Mouse (Mus musculus) hindbrain, embryonic 11.5 days (tissue): ENCODE measurements around the gene Tm4sf20. TPM values are rescaled to one million over a fixed set of nuclear protein-coding genes. Genes with fewer than 3 reads are reported as not detected.

Experiments
- ATAC-seq: fragments of 200-750 bp; cut with Nextera tagmentation; 2 replicates; pipeline ENCODE4 v1.8.0; 2017; ENCODE audit warnings: mild to moderate bottlenecking, moderate TSS enrichment, moderate library complexity; ENCODE audit not compliant: low FRiP score
- DNase-seq: peaks from one replicate; pipeline ENCODE4 v3.0.0-alpha.2; 2015; ENCODE audit warnings: low spot score
- H3K27ac ChIP-seq: fragments of 300-500 bp; sonication (generic); 2 replicates; pipeline ENCODE4 v1.5.1; 2014; ENCODE audit warnings: mild to moderate bottlenecking, low read depth, low read length
- H3K27me3 ChIP-seq: fragments of 300-500 bp; sonication (generic); 2 replicates; pipeline ENCODE4 v1.6.1; 2014; ENCODE audit warnings: mild to moderate bottlenecking, low read length, moderate library complexity, mixed read lengths; ENCODE audit not compliant: control insufficient read depth, insufficient read depth
- H3K36me3 ChIP-seq: fragments of 300-500 bp; sonication (generic); 2 replicates; pipeline ENCODE4 v1.6.1; 2014; ENCODE audit warnings: mild to moderate bottlenecking, low read length, moderate library complexity, mixed read lengths; ENCODE audit not compliant: control insufficient read depth, insufficient read depth
- H3K4me1 ChIP-seq: fragments of 300-500 bp; sonication (generic); replicated peaks from 2 replicates; pipeline ENCODE4 v1.6.1; 2014; ENCODE audit warnings: low read length, mixed read lengths; ENCODE audit not compliant: control insufficient read depth, insufficient read depth
- H3K4me2 ChIP-seq: fragments of 300-500 bp; sonication (generic); replicated peaks from 2 replicates; pipeline ENCODE4 v1.6.1; 2014; ENCODE audit warnings: mild to moderate bottlenecking, low read depth, low read length
- H3K4me3 ChIP-seq: fragments of 300-500 bp; sonication (generic); 2 replicates; pipeline ENCODE4 v1.5.1; 2014; ENCODE audit warnings: low read depth, low read length
- H3K9ac ChIP-seq: fragments of 300-500 bp; sonication (generic); 2 replicates; pipeline ENCODE4 v1.6.1; 2014; ENCODE audit warnings: low read depth, low read length
- H3K9me3 ChIP-seq: fragments of 300-500 bp; sonication (generic); 2 replicates; pipeline ENCODE4 v1.6.1; 2016; ENCODE audit warnings: low read length; ENCODE audit not compliant: control insufficient read depth
- WGBS: fragments of 180-500 bp; shearing (Covaris S2); extraction: QIAGEN DNeasy Blood & Tissue Kit; methylation state at CpG from one replicate; pipeline ENCODE4 v1.1.7; 2014; 5-methylcytosine and 5-hydroxymethylcytosine counted together
- polyA plus RNA-seq: library from polyadenylated mRNA; unstranded; fragments of >200 nt; fragmentation: Nextera tagmentation; extraction: Ambion mirVana; gene quantifications from 2 replicates; pipeline ENCODE4 v1.2.1, GENCODE M21; 2014

Gene Tm4sf20
- not detected in 2 replicates for polyA plus RNA-seq

DNA sequence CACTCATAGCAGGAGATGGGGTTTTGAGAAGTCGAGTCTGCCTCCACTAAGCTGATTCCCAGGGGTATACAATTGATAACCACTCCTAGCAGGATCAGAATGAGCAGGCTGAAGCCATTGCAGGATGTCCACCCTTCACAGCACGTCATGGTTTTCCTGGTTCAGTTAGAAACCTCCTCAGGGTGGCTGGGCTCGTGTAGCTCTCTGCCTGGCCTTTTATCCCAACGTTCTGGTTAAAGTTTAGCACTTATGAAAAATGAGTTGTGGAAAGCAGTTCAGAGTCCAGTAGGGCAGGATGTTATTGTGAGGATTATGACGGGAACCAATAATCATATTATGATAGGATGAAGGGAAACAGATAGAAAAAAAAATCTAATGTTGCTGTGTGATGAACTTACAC is at the start of gene Tm4sf20:
Tm4sf20 (minus strand) TSS at position 193 of the 400 bp plus-strand sequence.
- 77% methylated on average over 5 of the region's 5 CpGs for WGBS
- H3K27ac ChIP-seq, result no peak within 1 kb of the TSS
- DNase-seq (no peak), ATAC-seq (no peak)
- H3K9me3 ChIP-seq, result no peaks in the 10 kb centered on the region
- H3K36me3 ChIP-seq, result no peaks in the 10 kb centered on the region
- no peaks in the 10 kb centered on the region for H3K4me1 ChIP-seq
- no peak within 1 kb of the TSS for H3K9ac ChIP-seq
- no peak within 1 kb of the TSS for H3K4me2 ChIP-seq
- H3K27me3 ChIP-seq, result no peaks in the 10 kb centered on the region
- no peak within 1 kb of the TSS for H3K4me3 ChIP-seq

DNA sequence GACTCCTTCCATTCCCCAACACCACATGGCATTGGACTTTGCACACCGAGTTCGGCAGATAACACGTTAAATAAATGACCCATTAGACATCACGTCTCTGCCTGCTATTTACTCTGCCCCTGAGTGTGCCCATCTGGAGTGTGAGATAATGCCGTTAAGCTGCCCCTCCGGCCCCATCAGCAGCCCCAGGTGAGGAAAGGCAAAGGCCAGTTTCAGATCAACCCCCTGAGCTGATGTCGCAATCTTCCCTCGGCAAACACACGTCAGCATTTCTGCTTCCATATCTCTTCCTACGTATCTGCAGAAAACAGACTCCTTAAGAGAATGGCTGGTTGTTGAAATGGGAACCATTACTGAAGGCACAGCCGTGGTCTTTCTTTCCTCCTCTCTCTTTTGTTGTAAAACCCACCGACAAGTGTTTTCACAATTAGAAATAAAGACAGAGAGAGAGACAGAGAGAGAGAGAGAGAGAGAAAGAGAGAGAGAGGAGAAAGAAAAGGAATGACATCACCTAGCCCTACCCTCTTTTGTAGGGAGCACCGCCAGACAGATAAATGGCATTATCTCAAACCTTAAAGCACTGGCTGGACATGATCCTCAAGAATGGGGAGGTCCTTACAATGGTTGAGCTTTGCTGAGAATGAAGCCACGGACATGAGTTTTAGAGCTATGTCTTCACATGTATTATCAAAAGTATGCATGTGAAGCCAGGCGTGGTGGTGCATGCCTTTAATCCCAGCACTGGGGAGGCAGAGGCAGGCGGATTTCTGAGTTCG is 47.9 kb upstream of the Tm4sf20 start:
- 70% methylated on average over 17 of the region's 17 CpGs for WGBS
- Histone ChIP-seq H3K9ac (no peak overlapping the region), H3K27me3 (no peaks in the 10 kb centered on the region), H3K4me2 (no peak overlapping the region), H3K36me3 (no peaks in the 10 kb centered on the region), H3K4me3 (no peak overlapping the region), H3K9me3 (no peaks in the 10 kb centered on the region), H3K27ac (no peak overlapping the region; the same call in 1 of the 2 replicates), H3K4me1 (no peaks in the 10 kb centered on the region)
- DNase-seq (no peak), ATAC-seq (peak; percentile 41)

DNA sequence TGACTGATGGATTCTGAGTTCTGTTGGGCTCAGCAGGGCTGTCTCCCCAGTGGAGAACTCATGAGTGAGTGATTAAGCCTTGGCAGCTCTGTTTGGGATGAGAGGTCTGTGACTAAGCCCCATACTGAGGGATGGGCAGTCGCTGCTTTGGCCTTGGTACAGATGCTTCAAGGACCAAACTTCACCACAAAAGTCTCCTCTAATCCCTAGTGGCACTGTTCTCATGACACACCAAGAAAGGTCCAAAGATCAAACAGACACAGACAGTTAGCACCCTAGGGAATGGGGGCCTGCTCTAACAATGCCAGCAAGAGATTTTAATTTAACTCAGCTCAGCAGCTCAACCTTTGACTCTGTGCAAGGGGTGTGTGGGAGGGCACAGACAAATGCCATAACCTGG is 43.5 kb upstream of the Tm4sf20 start:
- ATAC-seq, result no peak
- Histone ChIP-seq H3K9ac (no peak overlapping the region), H3K4me2 (no peak overlapping the region), H3K27ac (no peak overlapping the region), H3K36me3 (no peaks in the 10 kb centered on the region), H3K4me1 (no peaks in the 10 kb centered on the region), H3K27me3 (no peaks in the 10 kb centered on the region), H3K9me3 (no peaks in the 10 kb centered on the region), H3K4me3 (no peak overlapping the region)
- DNase-seq, result no peak
- WGBS, result 68% methylated on average over 1 of the region's 1 CpGs

DNA sequence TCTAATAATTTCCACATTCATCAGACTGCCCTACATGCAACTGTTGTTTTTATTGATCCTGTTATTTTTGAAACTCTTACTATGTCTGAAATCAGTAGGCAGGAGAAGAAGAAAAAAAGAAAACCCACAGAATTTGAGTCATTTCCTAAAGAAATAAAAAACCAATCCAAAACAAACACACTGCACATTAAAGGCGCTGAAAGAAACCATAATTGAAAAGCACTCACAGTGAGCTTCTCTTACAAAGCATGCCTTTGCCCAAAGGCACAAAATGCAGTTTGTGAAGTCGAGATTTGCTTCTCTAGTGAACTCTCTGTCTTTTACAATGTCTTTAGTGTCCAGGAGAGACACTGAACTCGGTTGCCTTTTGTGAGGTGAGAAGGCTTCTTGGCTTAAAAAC is 40.3 kb upstream of the Tm4sf20 start:
- Histone ChIP-seq H3K4me3 (no peak overlapping the region), H3K4me1 (no peaks in the 10 kb centered on the region), H3K9me3 (no peaks in the 10 kb centered on the region), H3K4me2 (no peak overlapping the region), H3K36me3 (no peaks in the 10 kb centered on the region), H3K9ac (no peak overlapping the region), H3K27me3 (no peaks in the 10 kb centered on the region), H3K27ac (no peak overlapping the region)
- no peak for DNase-seq
- no peak for ATAC-seq
- WGBS, result 72% methylated on average over 3 of the region's 3 CpGs

DNA sequence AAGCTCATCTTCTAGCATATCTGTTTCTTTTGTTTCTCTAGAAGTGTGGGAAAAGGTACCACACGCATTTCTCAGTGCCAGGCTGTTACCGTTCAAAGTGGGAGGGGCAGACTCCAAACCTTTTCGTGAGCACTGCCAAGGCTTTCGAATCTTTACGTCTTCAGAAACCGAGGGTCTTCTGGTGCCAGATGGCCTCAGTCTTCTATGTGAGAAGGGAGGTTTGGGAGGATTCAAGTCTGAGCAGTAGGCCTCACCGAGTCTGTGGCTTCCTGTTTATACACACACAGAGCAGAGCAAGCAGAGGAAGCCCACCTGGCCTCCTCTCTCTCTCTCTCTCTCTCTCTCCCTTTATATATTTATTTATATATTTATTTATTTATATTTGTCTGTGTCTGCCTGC is 38.9 kb upstream of the Tm4sf20 start:
- no peak for DNase-seq
- Histone ChIP-seq H3K9ac (no peak overlapping the region), H3K4me3 (no peak overlapping the region), H3K4me2 (no peak overlapping the region), H3K27me3 (no peaks in the 10 kb centered on the region), H3K36me3 (no peaks in the 10 kb centered on the region), H3K4me1 (no peaks in the 10 kb centered on the region), H3K27ac (no peak overlapping the region), H3K9me3 (no peaks in the 10 kb centered on the region)
- 90% methylated on average over 7 of the region's 7 CpGs for WGBS
- ATAC-seq, result no peak

DNA sequence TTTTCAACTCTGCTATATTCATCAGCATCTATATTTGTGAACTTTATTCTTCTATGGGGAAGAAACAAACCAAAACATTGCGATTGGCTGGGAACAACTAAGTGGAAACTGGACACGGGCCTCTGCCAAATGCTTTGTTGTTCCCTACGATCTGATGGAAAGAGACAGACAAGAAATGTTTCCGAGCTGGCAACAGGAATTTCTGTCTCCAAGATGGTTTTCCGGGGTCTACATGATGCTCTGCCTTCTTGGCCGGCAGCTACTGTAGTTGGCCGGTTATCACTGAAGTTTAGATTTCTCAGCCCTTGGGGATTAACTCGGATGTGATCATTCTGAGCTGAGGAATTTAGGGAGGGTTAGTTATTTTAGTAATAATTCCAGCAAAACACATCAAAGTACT is 38.1 kb upstream of the Tm4sf20 start:
- H3K36me3 ChIP-seq, result no peaks in the 10 kb centered on the region
- ATAC-seq, result no peak
- no peak for DNase-seq
- no peak overlapping the region for H3K4me2 ChIP-seq
- no peak overlapping the region for H3K9ac ChIP-seq
- no peak overlapping the region for H3K27ac ChIP-seq
- no peak overlapping the region for H3K4me3 ChIP-seq
- no peaks in the 10 kb centered on the region for H3K9me3 ChIP-seq
- H3K27me3 ChIP-seq, result no peaks in the 10 kb centered on the region
- WGBS, result 87% methylated on average over 8 of the region's 8 CpGs
- H3K4me1 ChIP-seq, result no peaks in the 10 kb centered on the region

DNA sequence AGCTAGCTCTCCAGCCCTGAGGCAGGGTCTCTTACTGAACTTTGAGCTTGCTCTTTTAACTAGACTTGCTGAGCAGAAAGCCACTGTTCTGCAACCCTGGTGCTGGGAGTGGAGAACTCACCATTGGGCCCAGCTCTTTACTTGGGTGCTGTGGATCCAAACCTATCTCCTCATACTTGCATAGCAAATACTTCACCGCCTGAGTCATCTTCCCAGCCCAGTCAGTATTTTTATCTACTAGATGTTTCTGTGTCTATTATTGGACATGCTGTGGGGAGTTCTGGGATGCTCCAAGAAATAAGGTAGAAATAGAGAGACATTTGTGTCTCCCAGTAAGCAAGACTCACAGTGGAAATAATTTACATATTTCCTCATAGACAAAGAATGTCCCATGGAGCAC is 35.8 kb upstream of the Tm4sf20 start:
- no peak overlapping the region for H3K4me2 ChIP-seq
- H3K27me3 ChIP-seq, result no peaks in the 10 kb centered on the region
- no peak overlapping the region for H3K4me3 ChIP-seq
- DNase-seq, result no peak
- H3K9me3 ChIP-seq, result no peaks in the 10 kb centered on the region
- H3K36me3 ChIP-seq, result no peaks in the 10 kb centered on the region
- H3K4me1 ChIP-seq, result no peaks in the 10 kb centered on the region
- no peak overlapping the region for H3K9ac ChIP-seq
- 90% methylated on average over 1 of the region's 1 CpGs for WGBS
- no peak for ATAC-seq
- no peak overlapping the region for H3K27ac ChIP-seq

DNA sequence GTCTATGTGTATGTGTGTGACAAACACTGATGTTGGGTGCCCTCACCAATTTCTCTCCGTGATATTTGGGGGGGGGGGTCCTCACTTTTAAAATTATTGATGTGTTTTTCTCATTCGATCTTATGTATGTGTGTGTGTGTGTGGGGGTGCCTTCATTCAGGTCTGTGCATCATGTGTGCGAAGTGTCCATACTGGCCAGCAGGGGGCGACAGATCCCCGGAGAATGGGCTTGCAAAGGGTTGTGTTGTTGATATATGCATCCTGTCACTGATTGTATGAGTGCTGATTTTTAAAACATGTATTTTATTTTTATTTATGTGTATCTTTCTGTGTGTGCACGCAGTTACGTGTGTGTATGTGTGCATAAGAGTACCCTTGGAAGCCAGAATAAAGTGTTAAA is 35.3 kb upstream of the Tm4sf20 start:
- 79% methylated on average over 7 of the region's 7 CpGs for WGBS
- no peaks in the 10 kb centered on the region for H3K27me3 ChIP-seq
- H3K27ac ChIP-seq, result no peak overlapping the region
- ATAC-seq, result no peak
- no peaks in the 10 kb centered on the region for H3K36me3 ChIP-seq
- H3K4me2 ChIP-seq, result no peak overlapping the region
- H3K9me3 ChIP-seq, result no peaks in the 10 kb centered on the region
- H3K9ac ChIP-seq, result no peak overlapping the region
- H3K4me1 ChIP-seq, result no peaks in the 10 kb centered on the region
- H3K4me3 ChIP-seq, result no peak overlapping the region
- no peak for DNase-seq

DNA sequence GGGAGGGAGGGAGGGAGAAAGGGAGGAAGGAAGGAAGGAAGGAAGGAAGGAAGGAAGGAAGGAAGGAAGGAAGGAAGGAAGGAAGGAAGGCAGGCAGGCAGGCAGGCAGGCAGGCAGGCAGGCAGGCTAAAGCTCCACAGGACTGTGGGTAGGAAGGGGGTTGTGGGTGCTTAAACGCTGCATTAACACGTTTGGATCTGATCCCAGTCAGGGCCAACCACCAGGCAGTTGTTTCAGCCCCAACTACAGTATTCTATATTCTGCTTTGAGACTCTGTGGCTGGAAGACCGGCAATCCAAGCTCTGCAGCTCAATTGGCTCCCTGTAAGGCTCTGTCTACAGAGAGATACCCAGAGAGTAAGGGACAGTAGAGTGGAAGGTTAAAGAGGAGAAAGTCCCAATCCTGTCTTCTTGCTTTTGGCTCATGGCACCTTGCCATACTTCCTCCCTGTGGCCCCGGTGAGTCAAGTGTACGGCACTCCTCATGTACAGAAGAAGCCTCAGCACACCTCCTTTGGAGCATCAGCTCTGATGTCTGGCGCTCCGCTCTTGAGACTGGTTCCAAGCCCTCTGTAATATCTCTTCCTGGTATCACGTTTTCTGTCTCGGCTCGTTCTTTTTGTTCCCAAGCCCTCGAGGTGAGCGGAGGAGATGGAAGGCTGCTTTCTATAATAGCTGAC is 33.0 kb upstream of the Tm4sf20 start:
- 88% methylated on average over 12 of the region's 12 CpGs for WGBS
- Histone ChIP-seq H3K4me1 (no peaks in the 10 kb centered on the region), H3K36me3 (no peaks in the 10 kb centered on the region), H3K9ac (no peak overlapping the region), H3K9me3 (no peaks in the 10 kb centered on the region), H3K27me3 (no peaks in the 10 kb centered on the region), H3K4me3 (no peak overlapping the region), H3K27ac (no peak overlapping the region), H3K4me2 (no peak overlapping the region)
- DNase-seq (no peak), ATAC-seq (no peak)
